Mouse (Mus musculus) lung, adult 18-20 months (tissue): ENCODE measurements around the gene Eif3d.
"Not testable (repeated sequence)": the region's sequence is repeated elsewhere in the genome, so short reads cannot be mapped to it uniquely, and the experiment has no call there.

Experiments
- DNase-seq, 2 experiments: peaks; one replicate each; pipeline ENCODE4 v3.0.0; 2022; ENCODE audit warnings: mixed read lengths in 2 of 2

The Eif3d gene

DNA sequence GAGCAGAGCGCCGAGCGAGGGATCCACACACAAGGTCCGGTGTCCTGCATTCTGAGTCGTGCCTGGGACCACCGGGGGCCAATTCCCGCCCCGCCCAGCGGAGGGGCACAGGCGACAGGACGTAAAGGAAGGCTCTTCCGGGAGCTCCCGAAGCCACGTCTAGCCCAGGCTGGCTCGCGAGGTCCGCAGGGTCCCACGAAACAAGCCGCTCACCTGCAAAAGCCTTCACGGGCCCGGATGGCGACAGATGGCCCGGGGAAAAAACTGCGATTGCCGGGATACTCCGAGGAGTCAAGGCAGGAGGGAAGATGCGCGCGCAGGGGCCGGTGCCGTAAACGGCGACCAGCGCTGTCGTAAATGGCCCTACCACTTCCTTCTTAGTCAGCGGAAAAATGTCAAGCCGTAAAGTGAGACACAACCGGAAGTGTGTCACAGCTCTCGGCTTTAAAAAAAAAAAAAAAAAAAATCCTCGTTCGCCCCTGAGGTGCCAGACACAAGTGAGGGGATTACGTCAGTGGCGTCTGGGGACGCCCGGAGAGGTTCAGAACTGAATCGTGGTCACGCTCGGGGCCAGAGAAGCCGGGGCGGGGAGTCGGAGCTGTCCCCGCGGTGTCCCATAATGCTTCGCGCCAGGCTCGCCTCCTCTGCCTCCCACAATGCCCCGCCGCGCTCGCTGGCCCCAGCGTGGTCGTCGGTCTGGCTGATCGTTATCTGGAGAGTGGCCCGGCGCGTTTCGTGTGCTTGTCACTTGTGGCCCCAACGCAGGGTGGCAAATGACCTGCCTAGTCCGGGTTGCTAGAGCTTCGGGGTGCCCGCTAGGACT lies at the start of gene Eif3d:
TSS of gene Eif3d (minus strand) at position 344 of the 823 bp plus-strand sequence.
- peak; percentile 95 to 97 for DNase-seq

DNA sequence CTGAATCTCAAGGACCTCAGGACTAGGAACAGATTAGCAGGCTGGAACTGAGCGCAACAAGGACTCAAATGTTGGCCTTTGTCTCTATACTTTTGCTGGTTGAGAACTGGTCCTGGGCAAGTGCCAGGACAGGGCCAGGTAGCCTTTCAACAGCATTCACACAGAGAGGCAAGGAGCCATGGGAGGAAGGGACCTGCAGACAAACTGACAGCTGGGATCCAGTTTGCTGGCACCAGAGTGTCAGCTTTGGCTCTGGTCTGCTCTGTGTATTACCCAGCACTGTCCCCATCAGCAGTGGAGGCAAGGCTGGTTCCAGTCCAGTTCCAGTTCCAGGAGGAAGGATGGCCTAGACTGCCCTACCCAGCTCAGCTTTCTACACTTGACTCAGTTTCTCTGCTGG lies 43.4 kb upstream of the Eif3d start:
- no peak for DNase-seq

DNA sequence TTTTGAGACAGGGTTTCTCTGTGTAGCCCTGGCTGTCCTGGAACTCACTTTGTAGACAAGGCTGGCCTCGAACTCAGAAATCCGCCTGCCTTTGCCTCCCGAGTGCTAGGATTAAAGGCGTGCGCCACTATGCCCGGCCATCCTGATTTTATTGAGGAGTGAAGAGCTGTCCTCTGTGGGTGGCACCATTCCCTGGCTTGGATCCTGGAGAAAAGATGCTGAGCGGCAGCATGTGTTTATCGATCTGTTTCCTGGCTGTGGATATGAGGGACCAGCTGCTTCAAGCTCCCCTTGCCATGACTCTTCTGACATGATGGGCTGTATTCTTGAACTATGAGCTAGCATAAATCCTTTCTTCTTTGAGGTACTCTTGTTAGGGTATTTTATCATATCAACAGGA lies 37.6 kb upstream of the Eif3d start:
- not testable (repeated sequence) for DNase-seq

DNA sequence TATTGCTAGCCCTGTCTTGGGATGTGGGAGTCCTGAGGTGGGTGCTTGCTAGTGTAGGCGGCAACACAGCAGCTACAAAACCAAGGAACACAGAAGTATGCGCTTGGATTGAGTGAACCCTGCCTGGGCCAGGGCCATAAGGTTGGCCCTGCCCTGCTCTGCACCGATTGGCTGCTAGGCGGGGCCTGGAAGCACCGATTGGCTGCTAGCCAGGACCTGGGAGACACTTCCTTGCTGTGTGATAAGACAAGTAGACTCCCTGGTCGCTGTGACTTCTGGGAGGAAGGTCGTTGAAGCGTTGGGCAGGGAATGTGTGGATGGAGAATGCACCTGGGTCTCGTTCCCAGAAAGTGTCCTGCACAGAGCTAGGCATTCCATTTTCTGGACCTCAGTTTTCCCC lies 33.3 kb upstream of the Eif3d start:
- DNase-seq: no peak

DNA sequence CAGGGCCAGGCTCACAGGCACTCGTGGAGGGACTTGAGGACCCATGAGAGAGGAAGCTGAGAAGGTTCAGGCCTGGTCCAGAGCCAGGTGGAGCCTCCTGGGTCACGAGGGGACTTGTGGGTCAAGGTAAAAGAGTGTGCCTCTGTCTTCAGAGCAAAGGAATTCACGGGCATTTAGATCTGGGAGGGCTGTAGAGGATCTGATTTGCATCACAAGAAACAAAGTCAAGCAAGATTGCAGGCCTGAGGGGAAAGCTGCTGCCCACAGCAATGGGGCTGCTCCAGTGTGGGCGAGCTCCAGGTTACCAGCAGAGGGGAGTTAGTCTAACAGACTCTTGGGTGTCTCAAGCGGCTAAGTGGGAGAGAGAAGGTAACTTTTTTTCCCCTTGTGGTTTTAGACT lies 30.8 kb upstream of the Eif3d start:
- no peak for DNase-seq

DNA sequence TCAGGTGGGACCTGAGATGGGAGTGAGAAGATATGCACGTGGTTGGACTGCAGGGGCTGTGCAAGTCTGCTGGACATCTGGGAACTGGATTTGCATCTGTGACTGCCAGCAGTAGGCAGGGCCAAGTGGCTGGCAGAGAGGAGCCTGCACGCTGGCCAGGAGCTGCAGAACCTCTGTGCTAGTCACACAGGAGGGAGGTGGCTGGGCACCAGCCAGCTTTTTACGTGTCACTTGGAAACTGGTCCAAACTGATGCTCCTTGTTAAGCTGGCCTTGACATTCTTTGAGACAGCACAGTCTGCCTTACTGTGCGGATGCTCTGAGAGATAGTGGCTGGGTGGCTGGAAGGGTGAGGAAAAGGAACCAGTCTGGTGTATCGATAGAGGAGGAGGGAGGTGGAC lies 17.9 kb upstream of the Eif3d start:
- no peak for DNase-seq

DNA sequence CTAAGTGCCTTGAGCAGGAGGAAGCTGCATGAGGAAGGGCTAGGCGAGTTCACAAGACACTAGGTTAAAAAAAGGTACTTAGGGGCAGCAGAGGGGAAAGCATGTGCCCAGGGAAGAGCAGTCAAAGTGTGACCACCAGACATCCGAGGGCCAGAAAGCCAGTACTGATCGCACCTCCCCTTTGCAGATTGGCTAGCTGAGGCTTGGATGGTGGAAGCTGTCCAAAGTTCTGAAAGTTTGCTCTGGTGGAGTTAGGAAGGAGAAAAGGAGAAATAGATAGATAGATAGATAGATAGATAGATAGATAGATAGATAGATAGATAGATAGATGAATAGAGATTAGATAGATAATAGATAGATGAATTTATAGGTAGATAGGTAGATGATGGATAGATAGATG lies 12.8 kb upstream of the Eif3d start:
- DNase-seq: no peak

DNA sequence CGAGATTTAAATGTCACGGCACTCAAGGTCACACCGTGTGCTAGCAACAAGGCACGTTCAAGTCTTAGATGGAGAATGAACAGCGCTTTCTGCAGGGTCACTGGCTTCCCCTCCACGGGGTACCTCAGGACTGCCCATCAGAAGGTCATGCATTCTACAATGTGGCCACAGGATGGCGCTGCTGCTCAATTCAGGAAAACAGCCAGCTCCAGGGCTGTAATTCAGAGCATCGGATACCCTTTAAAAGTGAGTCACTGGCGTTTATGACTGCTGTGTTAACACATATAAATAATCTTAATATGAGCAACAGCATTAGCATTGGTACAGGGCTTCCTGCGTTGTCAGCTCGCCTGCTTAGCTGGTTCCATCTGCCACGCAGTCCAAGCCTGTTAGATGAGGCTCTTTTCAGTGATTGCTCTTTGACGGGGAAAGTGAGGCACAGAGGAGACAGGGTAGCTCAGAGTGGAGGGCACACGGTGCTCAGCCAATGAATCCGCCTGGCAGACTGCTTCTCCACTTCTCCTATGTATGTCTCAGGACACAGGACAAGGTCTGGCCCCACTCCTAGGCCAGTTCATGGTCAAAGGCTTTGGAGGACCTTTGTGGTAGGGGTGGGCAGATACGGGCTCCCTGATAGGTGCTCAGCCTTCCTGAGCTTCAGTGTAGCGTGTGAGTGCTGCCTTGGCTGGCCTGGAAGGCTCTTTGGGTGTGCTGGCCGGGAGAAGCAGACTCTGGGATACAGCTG lies 11.8 kb upstream of the Eif3d start:
- DNase-seq: no peak

DNA sequence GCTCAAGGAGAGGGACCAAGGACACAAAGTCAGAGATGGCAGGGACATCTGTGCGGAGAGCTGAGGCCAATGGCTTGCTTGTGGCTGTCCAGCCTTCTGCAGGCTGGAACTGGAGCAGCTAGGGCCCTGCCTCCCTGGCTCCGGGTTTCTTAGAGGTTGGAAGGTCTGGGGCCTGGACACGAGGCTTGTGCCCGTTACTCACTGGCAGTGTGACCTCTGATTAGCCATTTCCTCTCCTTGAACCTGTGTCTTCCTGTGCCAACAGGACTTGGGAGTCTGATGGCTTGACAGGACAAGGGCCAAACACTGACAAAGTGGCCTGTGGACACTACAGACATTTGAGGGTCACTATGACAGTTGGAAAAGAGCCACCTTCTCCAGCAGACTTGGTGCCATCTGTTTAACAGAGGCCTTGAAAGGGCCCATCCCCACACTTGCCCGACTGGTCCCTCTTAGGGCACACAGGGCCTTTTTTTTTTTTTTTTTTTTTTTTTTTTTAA lies 10.6 kb upstream of the Eif3d start:
- no peak for DNase-seq

DNA sequence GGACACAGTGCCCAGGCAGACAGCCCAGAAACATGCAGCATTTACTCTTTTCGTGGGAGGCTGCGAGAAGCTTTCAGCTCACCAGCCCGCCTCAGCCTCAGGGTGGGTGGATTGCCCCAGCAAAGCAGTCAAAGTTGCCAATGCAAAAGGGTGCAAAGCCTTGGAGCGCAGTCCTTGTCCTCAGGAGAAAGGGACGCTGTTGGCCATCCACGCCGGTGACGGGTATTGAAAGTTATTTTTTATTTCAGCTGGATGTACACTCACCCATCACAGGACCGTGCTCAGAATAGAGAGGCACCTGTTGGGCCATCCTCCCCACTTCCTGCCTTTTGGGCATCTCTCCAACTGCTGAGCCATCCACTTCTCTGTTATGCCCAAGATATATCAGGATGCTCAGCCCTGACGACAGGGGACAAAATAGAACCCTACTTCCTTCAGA lies 8.8 kb upstream of the Eif3d start:
- no peak for DNase-seq

DNA sequence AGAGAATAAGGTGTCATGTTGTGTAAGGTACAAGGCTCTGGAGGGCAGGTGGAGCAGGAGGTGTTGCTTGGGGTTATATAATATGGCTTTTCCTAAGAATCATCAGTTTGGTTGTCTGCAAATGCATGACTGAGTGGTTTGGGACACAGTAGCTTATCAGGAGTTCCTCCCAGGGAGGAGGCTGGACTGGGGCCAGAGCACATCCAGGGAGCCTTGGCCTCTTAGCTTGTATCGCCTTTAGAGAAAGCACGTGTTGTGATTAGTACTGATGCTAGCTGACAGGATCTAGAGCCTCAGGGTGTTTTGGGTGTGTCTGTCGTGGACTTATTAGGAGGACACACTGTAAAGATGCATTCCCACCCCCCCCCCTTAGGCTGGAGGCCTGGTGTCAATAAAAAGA lies 7.0 kb upstream of the Eif3d start:
- no peak for DNase-seq

DNA sequence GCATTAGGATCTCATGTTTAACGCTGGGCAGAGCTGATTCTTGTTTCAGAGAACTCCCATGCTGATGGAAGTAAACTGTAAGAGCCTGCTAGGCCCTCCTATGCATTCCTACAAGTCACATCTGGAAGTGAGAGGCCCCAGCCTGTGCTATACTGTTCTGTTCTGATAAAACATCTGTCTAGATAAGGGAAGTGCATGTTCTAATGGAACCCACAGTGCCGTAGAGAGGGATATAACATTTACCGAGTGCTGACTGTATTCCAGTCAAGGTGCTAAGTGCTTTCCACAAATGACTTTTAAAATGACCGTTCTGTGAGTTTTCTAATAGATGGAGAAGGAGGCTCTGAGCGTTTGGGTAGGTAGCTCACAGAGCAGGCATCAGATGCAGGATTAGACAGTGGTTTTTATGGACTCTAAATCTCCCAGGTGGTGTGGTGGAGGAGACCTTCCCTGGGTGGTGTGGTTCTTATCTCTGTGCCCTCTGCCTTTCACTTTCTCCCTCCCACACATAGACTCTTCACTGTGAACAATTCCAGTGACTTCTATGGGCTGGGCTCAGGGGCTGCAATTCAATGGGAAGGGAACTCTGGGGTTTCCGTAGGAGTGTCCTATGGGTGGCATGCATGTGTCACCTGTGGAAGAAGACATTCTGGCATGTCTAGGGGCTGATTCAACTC lies 3.7 kb upstream of the Eif3d start:
- DNase-seq: no peak

DNA sequence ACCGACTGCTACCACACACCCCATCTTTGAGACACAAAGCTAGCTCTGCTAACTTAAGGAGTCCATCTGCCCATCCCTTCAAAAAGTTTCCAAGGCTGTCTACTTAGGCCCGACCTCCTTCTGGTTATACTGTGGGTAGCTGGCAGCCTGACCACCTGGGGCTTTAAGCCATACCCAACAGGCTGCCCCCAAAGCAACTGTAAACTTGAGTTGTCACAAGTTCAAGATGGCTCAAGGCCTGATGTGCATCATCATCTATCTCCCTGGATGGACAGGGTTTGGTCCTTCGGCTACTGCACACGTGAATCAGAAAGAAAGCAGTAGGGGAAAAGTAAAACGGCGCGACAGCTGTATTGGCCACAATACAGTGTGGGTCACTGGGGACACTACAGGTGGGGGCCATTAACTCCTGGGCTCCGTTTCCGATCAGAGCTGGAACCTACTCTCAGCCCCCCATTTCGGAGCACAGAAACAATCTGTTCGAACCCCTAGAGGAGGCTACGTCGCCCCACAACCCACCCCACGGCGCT lies 608 bp downstream of the Eif3d start:
- DNase-seq: no peak

DNA sequence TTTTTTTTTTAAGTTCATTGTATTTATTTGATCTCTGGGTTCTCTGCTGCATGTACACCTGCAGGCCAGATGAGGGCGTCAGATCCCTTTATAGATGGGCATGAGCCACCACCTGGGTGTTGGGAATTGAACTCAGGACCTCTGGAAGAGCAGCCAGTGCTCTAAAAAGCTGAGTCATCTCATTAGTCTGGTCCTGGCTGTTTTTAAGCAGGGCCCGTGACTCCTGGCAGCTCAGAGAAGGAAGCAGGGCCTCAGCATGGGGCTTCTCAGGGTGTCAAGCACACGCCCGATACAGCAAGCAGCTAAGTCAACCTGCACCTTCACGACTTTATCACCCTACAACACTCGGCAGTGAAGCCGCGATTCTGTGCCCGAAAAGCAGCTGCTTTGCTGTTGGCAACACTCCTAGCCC lies 5.5 kb downstream of the Eif3d start:
- DNase-seq: no peak

DNA sequence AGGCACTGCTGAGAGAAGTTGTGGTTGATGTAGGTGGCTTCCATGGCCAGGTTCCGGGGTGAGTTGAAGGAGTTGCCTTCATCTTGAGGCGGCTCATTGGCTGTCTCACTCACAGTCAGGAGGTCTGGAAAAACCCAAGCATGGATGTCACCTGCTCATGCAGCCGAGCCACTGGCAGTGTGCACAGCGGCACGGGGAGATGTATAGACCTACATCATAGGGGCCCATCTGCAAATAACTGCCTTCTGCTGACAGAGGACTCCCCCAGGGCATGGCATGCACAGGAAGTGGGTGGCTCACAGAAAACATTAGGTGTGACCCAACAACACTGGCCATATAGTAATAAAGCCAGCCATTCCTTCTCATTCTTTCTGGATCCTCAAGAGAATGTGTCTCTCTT lies 8.2 kb downstream of the Eif3d start:
- DNase-seq: no peak

DNA sequence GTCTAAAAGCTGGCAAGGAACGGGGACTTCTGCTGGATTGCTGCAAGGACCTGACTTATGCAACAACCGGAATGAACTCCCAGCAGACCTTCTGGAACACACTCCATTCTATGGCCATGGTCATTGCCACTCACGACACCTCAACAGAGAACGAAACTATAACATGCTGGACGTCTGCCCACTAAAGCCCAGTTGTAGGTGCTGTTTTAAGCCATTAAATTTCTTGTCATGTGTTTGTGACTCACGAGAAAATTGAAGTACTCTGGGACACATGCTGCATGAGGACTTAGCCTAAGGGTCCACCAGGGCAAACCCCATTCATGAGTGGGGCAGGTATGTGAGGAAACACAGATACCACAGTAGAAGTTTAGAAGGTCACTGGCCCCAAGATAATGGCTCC lies 9.9 kb downstream of the Eif3d start:
- no peak for DNase-seq

DNA sequence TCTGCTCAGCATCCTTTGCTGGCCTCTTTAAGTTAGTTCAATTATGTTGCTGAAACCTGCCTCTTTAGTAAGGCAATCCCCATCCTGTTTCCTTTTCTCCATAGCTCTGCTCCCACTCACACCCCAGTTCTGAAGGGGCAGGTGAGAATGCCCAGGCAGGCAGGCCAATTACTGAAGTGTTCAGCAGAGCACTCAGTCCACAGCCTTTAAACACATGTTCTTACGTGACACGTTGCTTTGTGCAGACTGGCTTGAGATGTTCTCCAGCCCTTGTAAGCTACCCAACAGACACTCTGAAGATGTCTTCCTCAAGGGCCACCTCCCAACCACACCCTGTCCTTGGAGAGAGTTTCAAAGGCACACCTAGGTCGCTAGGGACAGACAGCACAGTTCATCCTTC lies 12.5 kb downstream of the Eif3d start:
- DNase-seq: no peak

DNA sequence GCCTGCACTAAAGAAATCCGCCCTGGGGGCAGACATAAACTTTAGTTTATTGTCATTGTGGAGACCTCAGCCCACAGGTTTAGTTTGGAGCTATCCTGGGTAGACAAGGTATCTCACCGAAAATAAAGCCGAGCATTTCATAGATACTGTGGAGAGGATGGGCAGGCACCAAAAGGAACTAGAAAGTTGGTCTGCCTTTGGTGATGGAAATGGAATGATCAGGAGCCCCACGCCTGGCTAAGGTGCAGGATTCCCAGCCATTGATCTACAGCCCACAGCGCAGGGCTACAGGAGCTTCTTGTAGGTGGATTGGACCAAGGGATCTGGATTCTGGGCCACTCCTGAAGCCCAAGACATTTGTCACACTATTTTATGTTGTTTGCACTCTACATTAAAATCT lies 13.0 kb downstream of the Eif3d start:
- DNase-seq: no peak

DNA sequence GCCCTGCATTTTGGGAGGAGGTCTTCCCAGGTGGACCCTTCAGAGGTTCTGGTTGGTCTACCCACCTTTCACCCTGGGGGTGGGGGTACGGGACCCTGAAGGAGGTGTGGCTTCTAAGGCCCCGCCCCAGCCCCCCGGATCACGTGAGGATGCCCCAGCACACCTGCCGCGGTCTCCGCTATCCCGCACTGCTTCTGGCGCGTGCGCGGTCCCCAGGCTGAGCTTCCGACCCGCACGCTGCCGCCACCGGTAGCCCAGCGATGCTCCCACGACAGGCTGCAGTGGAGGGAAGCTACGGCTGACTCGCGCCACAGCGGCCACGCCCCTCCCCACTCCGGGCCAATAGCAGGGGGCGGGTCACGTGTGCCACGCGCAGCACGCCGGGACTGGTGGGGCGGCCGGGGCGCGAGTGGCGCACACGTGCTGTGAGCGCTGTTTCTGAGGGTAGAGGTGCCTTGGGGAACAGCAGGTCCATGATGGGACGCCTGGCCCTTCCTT lies 14.2 kb downstream of the Eif3d start, which contains the start of gene Foxred2:
TSS of gene Foxred2 (minus strand) at position 319 of the 498 bp plus-strand sequence.
- peak; percentile 78 to 82 for DNase-seq

DNA sequence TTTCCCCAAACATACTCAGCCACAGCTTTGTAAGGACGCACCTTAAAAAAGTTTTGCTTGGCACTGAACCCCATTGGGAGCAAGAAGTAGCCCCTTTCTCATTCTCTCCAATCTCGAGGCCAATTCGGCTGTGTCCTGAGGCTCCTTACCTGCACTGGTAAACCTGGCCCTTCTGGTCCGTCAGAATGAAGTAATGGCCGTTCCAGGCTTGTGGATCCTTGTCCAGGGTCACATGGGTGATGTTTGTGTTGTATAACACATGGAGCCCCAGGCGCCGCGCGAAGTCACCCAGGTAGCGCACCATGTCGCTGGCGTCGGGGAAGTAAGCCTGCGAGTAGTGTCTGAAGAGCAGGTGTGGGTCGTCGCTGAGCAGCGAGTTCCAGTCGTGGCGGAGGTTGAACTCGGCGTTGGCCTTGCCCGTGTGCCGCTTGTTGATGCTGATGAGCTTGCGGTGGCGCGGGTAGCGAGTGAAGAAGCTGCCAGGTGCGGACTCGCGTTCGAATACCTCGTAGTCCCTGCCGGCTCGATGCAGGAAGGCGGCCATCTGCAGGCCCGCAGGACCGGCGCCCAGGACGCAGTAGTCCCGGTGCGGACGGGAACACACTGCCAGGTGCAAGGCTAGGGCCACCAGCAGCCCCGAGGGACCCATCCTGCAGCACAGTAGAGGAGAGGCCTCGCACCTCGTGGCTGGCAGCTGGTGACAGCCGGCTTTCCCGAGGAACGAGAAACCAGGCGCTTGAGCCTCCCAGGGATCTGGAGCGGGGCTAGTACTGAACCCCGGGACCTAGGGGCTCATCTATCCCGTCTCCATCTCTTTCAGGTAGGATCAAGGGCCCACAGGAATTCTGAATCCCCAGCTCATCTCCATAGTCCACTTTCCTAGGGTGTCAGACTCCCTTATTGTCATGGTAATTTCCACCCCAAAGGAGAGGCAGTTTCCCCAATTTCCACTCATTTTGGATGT lies 14.9 kb downstream of the Eif3d start:
- no peak for DNase-seq

DNA sequence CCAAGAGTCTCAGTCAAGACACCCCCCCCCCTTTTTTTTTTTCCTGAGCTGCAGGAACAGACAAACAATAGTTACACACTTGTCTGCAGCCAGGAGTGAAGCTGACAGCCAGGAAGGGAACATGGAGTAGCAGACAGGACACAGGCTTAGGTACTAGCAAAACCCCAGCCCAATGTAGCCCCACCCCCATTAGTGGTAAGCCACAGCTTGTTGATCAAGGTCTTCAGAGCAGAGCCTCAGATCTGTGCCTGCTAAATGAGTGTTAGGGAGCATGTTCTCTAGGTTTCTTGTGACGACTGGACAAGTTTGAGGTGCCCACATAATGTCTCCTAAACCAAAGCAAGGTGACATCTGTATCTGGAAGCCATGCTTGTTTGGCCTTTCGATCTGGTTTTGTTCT lies 16.3 kb downstream of the Eif3d start:
- DNase-seq: no peak

DNA sequence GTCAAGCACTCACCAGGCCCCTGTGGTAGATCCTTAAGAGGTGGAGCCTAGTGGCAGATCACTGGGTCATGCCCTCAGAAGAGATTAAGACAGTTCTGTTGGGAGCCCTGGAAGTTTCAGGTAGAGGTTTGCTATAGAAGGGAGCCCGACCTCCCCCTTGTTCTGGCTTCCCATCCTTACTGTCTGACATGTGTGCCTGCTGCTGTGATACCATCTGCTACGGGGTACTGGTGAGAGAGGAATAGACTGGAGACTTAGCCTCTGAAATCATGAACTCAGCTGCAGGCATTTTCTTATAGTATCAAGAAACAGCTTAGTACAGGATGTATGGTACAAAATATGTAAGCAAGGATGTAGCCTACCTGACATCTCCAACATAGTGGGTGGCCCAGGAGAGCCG lies 17.7 kb downstream of the Eif3d start:
- no peak for DNase-seq
